Mouse (Mus musculus): ENCODE measurements around the gene Mtor.

The Mtor gene

DNA sequence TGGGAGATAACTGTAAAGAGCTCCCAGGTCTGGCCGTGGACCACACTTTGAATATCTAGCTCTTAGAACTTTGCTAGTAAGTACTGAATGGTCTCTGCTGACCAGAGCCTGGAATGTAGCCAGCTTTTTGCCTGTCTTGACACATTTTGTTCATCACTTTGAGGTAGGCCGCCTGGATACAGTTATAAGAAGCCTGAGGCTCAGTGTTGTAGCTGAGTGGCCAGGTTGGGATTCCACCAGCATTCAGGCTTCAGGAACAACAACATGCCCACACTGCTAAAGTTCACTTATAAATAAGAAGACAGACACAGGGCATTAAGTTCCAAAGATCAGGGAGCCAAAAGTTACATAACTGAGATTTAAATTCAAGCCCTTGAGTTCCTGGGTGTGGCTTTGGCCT is 39.4 kb downstream of the Mtor start:
- DNase-seq (ENCODE audit: low spot score in 2 of 2), result no peak

DNA sequence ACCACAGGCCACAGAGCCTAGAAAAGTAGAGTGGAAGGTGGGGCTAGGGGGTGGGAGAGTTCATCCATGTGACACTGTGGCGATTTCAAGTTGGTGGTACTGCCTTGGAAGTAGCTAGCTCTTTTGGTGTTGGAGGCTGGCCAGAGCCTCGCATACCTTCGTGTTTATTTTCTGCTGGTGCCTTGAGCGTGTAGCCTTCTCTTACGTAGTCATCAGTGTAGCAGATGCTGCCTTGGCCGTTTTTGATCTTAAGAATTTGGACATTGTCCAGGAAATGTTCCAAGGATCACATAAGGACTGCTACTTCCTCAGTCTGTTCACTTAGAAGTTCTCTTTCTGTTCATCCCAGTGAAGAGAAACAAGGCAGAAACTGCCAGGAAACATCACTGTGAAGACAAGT is 42.1 kb downstream of the Mtor start:
- DNase-seq (ENCODE audit: low spot score in 2 of 2), result no peak

DNA sequence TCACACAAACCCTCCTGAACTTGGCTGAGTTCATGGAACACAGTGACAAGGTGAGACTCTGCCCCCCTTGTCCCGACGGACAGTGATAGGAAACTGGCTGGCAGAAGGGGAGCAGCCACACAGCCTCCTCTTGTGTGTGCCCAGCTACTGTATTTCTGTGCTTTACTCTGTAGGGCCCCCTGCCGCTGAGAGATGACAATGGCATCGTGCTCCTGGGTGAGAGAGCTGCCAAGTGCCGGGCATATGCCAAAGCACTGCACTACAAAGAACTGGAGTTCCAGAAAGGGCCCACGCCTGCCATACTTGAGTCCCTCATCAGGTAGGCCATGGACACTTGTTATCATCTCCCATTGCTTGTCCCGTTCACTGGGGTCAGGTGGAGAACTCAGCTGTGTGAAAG is 43.0 kb downstream of the Mtor start:
- DNase-seq (ENCODE audit: low spot score in 2 of 2), result no peak

DNA sequence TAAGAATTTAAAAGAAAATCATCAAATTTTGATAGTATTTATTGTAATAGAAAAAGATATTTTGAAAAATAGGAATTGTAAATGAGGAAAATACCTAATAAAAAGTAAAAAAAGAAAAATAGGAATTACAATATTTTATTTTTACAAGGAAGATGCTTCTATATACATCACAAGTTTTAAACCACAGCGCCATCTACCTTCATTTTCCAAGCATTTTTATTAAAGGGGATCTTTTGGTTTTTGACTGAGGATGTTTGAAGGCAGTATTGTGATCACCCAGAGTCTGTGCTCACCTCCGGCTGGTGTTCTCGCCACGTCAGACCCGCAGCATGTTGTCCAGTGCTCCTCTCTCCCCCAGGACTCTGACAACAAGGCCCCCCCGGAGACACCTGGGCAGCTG is 46.7 kb downstream of the Mtor start:
- DNase-seq (ENCODE audit: low spot score in 2 of 2), result no peak

DNA sequence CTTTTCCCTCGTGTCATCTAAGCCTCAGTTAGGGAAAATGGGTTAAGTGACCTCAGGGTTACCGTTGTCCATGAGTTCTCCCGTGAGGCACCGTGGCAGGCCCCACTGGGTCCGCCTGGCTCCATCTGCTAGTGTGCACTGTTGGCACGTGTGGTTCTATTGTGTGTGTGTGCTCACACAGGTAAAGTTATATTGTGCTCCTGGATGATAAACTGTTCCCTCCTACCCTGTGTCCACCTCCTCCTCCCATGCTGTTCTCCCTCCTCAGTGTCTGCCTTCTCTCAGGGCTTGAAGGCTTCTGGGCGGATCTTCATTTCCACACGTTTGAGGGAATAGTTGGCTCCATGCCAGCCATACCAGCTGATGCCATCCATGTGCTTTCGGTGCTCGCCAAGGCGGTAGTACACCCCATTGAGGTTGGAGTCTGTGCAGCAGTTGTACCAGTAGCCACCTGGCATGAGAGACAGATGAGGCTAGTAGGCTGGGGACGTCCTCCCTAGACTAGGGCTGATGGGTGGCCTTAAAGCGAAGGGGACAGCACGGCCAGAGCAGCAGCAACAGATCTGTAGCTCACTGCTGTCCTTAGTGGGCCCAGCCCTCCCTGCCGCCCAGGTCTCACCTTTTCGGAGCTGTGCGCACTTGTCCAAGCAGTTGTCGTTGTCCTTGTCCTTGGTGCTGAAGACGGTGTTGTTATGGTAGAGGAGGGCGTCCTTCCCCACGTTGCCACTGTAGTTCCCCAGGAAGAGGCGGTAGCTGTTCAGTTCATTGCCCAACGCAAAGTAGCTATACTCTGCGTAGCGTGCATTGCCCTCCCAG is 47.7 kb downstream of the Mtor start:
- DNase-seq (ENCODE audit: low spot score in 2 of 2), result no peak

DNA sequence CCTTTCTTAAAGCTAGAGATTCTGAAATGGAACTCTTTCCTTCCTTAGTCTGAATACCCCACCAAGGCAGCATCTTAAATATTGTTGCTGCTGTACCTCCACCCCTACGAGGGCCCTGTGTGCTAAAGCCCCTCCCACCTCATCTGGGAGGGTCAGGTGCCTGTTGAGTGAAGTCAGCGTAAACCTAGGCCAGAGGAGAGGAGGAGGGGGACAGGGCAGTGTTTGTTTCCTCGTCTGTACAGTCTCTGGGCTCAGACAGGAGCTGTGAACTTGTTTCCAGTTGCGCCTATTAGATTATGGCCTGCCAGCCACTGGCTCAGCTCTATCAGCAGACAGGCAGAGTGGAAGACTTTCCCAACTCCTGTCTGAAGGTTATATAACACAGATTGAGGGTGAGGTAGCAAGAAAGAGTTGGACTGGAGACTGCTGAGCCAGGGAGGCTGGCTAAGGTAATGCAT is 52.0 kb downstream of the Mtor start, which contains the start of gene Angptl7:
Gene Angptl7, minus strand, starts transcription at position 51 of the 458 bp plus-strand sequence.
- no peak for DNase-seq (ENCODE audit: low spot score in 2 of 2)

DNA sequence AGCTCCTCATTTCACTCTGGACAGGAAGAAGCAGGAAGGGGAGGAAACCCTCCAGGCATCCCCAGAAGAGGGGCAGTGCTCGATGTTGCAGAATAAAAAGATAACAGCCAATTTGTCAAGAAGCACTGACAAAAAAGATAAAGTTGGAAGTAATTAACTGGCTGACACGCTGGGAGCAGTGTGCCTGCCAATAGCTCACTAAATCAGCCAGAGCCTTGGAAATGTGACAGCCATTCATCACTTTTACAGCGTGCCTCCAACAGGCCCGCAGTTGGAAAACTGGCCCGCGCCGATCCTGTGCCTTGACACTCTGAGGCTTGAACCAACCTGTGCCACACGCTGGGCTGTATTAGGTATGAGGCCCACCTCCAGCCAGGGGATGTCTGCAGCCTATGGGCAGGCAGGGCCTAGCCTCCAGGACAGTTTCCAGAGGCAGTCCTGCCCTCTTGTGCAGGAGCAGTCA is 56.1 kb downstream of the Mtor start:
- DNase-seq (ENCODE audit: low spot score in 2 of 2), result no peak

DNA sequence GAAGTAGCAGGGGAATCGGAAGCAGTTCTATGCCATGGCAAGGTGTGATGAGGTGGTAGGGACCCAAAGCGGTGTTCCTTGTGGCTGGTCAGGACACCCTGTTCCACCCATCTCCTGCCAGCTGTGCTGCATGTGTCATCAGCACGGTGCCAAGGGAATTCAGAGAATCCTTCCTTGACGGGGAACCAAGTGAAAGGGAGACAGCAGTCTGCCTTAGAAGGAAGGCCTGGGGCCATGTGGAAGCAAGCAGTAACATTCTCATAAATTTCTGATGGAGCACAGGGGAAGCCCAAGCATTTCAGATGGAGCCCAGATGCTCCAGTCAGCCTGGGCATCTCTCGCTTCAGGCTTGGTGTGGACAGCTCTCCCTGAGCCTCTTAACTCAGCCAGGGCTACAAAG is 59.2 kb downstream of the Mtor start:
- no peak for DNase-seq (ENCODE audit: low spot score in 2 of 2)

DNA sequence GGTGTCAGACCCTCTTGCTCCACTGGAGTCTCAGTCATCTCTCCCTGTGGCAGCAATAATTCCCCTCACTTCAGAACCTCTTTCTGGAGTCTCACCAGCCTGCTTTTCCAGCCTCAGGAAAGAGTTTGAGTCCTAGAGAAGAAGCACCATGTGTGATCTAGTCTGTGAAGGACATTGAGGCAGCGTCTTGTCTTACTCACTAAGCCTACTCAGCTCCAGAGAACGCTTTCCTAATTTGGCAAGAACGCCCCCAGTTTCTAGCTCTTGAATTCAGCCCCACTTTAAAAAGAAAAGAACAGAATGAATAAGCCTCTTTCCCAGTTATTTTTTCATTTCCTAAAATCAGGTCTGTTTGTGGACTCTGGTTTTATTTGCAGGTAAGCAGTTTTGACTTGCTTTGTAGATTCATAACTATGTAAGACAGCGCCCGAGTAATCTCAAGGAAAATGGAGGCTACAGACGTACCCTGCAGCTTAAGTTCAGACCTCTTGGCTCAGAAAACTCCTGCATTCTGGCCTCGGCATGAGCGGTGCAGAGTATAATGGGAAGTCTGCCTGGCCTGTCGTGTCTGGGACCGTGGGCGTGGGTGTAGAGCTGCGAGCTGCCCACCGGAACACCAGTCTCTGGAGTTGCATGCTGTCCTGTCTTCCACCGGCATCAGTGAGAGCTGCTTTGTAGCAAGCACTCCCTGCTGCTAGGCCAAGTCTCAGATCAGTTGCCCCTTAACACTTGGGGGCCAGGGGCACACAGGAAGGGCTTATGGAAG is 59.9 kb downstream of the Mtor start:
- DNase-seq (ENCODE audit: low spot score in 2 of 2), result no peak

DNA sequence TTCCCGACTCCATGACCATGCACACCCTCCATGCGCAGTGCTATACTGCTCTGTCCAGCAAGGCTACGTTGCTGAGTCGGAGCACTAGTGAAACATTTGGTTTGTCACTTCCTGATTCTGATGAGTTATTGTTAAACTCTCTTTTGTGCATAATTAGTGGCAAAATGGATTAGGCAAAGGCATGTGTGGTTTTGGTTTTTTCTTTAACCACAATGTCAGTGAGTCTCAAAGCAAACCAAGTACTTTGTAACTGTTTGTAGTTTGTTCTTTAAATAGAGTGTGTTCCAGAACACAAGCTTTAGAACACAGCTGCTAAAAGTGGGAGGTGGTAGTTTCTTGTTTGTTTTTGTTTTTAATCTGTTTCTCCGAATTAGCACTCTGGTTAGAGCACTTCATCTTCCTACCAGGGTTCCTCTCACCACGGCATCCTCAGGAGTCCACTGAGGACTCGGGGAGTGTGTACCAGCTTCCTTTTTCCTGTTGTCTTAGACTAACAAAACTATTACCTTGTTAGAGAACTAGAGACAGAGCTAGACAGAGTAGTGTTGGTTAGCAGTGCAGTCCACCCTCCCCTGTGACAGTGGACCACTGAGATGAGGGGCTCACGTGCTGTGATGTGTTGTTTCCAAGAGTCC is 61.2 kb downstream of the Mtor start:
- DNase-seq (ENCODE audit: low spot score in 2 of 2), result no peak

DNA sequence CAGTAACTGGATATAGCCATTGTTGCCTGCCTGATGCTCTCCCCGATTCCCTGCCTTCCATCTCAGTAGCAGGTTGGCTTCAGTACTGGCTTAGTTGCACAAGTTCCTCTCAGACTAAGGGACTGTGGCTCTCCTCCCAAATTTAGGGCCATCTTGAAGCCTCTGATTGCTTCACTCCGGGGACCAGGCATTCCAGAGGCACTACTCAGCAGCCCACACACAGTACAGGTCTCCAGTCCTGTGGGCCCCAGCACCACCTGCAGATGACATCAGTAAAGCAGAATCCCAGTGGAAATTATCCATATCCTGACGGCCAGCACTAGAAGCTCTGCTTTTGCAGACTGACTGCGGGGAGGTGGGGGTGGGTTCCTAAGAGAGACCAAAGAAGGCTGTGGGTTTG is 62.3 kb downstream of the Mtor start:
- no peak for DNase-seq (ENCODE audit: low spot score in 2 of 2)

DNA sequence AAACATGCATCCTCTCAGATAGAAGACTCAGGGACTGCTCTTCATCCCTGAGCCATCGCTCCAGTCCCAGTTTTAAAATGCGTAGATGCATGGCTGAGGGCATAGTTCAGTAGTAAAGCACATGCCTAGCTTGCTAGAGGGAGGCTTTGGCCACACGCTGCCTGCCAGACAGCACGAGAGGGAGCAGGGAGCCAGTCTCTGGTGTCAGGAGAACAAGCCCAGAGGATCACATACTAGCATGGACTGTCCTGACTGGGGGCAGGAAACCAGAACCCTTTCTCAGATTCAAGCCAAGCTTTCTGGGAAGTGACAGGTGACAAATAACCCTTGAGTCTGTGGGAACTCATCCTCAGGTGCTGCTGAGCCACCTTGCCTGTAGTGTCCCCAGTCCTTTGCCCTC is 62.9 kb downstream of the Mtor start:
- no peak for DNase-seq (ENCODE audit: low spot score in 2 of 2)

DNA sequence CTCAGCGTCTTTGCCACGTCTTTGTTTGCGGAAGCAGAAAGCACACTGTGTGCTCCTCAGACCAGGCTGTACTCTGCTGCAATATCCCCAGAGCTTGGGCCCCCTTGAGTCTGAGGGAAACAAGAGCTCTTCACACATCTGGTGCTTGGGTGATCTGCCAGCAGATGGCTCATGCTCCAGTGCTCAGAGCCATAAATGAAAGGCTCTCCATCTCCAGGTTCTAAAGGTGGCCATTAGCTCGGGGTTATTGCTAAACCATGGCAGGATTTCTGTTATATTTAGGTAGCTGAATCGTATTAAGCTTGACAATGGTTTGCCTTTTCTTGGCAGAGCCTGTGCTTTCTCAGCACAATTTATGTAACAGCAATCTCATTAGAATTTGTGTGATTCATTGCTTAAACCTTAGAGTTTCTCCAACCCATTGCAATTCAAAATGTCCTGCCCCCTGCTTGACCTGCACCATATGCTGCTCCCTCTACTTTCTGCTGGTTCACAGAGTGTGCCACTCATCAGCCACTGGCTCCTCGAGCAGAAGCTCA is 64.7 kb downstream of the Mtor start:
- no peak for DNase-seq (ENCODE audit: low spot score in 2 of 2)

DNA sequence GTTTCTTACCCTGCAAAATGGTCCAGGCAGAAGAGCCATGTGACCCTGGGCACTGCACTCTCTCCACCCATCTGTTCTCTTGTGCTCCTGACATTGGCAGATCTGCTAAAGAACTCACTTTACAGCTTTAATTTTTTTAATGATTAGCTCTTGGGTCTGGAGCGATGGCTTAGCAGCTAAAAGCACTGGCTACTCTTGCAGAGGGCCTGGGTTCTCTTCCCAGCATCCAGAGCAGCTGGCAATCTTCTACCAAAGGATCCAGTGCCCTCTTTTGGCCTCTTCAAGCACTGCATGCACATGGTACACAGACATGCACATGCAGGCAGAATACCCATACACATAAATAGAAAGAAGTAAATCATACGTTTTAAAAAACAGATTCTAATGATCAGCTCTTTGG is 66.9 kb downstream of the Mtor start:
- DNase-seq (ENCODE audit: low spot score in 2 of 2), result no peak

DNA sequence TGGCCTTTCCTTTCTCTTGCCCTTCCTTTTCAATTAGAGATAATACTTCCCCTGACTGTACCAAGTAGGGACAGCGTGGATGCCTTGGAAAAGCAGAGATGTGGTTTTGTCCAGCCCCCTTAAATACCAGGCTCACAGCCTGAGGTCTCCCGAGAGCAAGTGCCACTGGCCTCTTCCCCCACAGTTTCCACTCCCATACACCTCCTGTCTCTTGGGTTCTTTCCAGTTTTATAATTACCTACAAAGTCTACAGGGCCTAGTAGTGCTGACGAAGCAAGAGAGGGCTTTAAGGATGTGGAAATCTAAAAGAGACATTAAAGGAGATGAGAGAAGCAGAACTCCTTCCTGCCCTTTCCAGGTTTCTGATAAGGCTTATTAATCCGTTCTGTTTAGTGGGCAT is 69.4 kb downstream of the Mtor start:
- no peak for DNase-seq (ENCODE audit: low spot score in 2 of 2)

DNA sequence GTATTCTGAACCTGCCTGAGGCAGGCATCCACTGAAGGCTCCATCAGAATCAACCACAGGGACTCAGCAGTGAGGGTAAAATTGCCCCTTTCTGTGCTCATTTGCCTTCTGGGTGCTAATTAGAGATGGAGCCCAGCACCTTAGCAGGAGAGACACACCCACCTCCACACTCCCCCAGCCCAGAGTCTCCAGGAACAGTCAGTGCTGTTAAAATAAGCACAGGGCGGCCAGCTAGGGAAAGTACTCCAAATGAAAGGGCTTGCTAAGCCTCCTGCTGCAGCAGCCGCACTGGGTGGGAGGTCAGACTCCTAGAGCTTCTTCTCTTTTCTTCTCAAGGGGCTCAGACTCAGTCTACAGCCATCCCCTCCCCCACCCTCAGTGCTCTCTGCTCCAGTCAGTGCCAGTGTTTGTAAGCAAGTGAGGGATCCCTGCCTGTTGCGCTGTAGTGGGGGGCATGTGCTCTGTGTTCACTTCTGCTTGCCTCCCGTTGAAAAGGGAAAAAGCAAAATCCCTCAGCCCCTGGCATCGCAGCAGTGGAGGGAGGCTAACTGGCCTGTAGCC is 69.9 kb downstream of the Mtor start:
- DNase-seq (ENCODE audit: low spot score in 2 of 2), result no peak

DNA sequence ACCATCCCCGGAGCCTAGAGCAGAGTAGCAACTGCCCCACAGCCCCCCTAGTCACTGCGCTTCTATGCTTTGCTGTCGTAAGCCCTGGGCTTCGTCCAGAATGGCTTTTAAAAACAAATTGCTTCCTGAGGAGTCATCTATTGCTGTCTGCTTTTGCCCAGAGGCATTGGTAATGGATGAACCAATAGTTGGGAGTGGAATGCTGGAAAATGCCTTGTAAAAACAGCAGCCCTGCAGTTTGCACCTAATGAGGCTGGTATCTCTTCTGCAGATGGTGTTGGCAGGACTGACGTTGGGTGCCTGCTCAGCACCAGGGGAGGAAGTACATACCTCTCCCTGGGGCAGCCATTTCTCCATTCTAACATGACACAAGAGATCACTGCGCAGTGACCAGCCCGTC is 75.1 kb downstream of the Mtor start:
- no peak for DNase-seq (ENCODE audit: low spot score in 2 of 2)

DNA sequence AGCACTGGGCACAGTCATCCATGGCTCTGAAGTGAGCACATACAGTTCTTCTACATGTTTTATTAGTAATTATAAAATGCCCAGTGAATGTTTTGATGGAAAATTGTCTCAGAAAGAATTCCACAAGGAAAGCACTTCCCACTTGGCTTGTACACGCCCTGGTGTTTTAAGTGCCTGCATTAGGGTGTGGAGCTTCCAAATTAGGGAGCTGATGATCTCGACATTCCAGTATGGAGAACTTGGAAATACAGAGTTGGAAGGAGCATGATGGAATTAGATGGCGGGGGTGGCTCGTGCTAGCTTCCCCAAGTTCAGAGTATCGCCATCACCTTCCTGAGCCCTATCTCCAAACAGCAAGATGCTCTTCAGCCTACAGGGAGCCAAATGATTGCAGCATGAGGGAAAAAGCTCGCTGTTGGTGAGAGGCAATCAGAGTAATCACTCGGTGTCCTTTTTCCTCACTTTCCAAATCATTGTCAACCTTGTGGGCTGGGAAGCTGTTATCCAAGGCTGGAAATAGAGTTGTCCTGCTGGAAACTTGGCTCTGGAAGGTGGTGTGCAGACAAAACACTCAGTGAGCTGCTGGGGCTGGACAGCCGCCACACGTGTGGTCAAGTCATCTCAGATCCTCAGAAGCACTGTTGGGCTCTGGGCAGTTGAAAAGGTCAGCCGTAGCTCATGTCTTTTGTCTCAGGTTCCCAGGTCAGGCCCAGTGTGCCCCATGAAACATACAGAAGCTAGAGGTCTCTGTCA is 78.9 kb downstream of the Mtor start:
- no peak for DNase-seq (ENCODE audit: low spot score in 2 of 2)

DNA sequence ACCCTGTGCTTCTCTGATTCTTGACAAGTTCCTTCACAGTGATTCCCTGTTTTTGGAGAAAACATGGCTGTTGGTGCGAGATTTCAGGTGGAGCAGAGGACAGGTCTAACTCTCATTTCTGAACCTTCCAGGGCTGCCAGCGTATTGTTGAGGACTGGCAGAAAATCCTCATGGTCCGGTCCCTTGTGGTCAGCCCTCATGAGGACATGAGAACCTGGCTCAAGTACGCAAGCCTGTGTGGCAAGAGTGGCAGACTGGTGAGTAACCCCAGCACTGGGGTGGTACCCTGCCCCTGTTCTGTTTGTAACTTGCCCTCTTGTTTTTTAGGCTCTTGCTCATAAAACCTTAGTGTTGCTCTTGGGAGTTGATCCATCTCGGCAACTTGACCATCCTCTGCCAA is 81.9 kb downstream of the Mtor start:
- no peak for DNase-seq (ENCODE audit: low spot score in 2 of 2)

DNA sequence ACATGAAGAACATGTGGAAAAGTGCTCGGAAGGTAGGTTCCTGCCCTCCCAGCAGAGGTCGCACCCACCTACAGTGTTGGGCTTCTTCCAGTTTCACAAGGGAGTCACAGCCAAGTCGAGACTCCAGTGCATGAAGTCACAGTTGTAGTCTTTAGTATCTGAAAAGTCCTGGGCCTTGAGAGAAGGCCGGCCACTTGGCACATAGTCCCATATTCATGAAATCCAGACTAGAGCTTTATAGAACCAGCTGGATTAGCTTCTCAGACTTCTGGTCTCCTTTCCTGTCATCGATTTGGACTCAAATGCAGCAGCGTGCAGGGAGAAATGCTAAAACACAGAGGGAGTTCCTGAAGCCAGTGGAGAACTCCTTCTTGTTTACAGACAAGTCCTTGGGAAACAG is 82.4 kb downstream of the Mtor start:
- DNase-seq (ENCODE audit: low spot score in 2 of 2), result no peak

DNA sequence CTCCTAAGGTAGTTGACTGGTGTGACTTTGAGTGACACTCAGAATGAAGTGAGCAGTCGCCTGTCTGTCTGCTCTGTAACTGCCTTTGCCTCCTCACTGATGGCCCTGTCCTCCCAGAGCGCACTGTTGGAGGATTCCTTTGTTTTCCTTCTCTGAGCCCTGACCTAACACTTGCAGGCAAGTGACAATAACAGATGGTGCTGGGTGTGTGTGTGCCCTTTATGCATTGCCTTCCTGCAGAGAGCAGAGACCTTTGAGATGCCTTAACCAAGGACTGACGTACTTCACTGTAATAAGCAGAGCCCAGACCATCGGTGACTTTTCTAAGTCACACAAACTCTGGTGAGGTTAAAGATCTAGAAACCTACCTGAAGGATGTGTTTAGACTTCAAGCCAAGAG is 82.9 kb downstream of the Mtor start:
- no peak for DNase-seq (ENCODE audit: low spot score in 2 of 2)
